Mouse (Mus musculus) liver, adult 2 months (tissue): ENCODE measurements around the gene Acpp.

Source experiments
- CTCF ChIP-seq: fragments of 200-500 bp; IDR thresholded peaks from 2 replicates; pipeline ENCODE4 v1.5.1; 2011; ENCODE audit warnings: low read depth, low read length, control low read depth
- POLR2A ChIP-seq: fragments of 200-500 bp; IDR thresholded peaks from 2 replicates; pipeline ENCODE4 v1.6.1; 2011; ENCODE audit warnings: low read length, control low read depth; ENCODE audit not compliant: insufficient read depth; ENCODE audit errors: extremely low read depth

DNA sequence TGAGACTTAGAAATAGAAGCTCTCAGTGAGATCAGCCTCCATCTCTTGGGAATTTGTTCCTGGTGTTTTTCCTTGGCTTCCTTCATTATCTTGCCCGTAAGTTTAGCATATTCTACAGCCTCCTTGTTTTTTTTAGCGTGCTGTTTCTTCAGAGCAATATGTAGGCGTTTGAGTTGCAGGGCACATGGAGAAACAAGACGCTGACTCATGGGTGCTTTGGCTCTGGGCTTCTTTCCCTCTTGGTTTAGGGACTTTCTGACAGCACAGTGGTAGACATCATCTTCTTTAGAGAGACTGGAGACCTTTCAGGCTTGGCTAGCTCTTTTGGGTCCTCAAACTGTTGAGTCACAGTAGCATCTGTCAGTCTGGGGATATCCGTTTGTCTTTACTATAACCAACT is 6.6 kb upstream of the Acpp start:
- TF ChIP-seq CTCF (no peak), POLR2A (no peak)
